Mouse (Mus musculus) urinary bladder, adult 2 months (tissue): ENCODE measurements around the gene Gamt. TPM values are rescaled to one million over a fixed set of nuclear protein-coding genes. Genes with fewer than 3 reads are reported as not detected.

Source experiments
- DNase-seq: peaks from one replicate; pipeline ENCODE4 v3.0.0; 2022; ENCODE audit warnings: low spot score
- polyA plus RNA-seq: library from polyadenylated mRNA; depleted of rRNA; stranded (reverse); fragments of >200 nt; gene quantifications from 2 replicates; pipeline ENCODE4 v1.2.3, GENCODE M21; 2012; rRNA removed

The Gamt gene
- 17.4 and 19.0 TPM in 2 replicates for polyA plus RNA-seq

DNA sequence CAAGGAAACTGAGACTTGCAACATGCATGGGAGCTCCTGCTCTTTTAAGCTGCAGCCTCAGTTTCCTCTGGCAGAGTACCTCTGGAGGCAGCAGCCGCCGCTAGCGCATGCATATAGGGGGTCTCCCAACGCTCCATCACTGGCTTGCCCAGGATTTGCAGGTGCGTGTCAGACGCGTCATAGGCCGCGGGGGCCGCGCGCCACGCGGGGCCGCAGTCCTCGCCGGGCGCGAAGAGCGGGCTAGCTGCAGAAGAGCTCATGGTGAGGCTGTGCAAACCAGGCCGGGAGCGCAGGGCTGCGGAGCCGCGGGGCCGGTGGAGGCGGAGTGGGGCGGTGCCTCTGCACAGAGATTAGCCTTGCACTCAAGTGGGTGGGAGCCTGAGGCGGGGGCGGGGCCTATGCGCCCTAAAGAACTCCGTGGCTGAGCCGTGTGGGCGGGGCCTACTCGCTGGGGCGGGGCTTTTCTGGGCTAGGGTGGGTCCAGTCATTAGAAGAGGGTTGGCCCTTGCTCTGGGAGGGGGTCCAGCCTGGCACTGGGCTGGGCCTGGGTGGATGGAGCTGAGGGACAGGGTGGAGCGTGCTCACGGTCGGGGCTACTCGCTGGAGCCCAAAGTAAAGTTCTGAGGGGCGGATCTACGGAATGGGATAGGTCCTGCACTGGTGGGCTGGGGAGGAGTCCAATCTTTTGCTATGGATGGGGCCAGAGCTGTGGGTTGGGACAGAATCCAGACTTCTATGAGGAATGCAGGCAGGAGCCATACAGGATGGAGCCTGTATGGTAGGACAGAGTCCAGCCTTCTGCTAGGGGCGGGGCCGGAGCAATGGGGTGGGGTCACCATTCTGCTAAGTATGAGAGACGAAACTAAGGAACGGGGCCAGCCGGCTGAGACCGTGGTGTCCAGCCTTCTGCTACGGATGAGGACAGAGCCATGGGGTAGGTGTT lies at the start of gene Gamt, which contains the start of gene Dazap1:
TSS of gene Gamt (minus strand) at position 371 of the 943 bp plus-strand sequence.
TSS of gene Dazap1 (plus strand) at position 845 of the 943 bp plus-strand sequence.
- peak; percentile 86 for DNase-seq

DNA sequence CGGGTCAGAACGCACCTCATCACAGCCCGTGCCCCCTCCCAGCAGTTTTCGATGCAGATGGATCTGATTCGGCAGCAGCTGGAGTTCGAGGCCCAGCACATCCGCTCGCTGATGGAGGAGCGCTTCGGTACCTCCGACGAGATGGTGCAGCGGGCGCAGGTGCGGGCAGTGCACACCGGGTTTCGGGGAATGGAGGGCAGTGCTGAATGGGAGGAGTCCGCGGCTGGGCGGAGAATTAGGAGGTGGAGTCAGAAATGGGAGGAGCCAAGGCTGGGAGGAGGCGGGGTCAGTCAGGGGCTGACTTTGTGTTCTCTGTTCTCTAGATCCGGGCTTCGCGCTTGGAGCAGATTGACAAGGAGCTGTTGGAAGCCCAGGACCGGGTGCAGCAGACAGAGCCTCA lies 44.0 kb upstream of the Gamt start:
- DNase-seq: no peak

DNA sequence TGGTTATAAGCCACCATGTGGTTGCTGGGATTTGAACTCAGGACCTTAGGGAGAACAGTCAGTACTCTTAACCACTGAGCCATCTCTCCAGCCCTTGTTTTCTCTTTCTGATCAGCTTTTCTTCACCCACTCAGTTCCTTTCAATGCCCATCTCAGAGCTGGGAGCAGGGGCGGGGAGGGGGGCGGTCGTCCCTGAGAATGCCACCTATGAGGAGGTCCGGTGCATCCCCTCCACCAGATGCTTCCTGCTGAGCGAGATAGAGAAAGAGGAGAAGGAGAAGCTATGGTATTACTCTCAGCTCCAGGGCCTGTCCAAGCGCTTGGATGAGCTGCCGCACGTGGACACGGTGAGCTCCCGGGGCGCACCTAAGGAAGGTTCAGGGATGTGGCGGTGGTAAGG lies 43.6 kb upstream of the Gamt start:
- no peak for DNase-seq

DNA sequence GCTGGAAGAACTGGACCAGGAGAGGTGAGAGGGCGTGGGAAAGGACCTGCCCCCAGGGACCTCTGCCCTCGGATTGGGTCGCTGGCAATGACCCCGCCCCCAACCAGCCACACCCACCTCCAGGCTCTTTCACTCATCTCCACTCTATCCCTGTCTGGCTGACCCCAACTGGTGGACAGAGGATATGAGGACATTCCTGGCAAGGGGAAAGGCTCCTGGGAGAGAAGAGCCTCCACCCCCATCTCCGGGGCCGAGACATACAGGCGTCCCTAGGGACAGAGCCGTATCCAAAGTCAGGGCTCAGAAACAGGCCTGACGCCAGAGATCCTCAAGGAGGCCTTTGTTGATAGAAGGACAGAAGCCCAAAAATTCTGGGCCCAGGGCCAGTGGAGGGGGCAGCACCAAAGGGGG lies 41.7 kb upstream of the Gamt start:
- DNase-seq: no peak

DNA sequence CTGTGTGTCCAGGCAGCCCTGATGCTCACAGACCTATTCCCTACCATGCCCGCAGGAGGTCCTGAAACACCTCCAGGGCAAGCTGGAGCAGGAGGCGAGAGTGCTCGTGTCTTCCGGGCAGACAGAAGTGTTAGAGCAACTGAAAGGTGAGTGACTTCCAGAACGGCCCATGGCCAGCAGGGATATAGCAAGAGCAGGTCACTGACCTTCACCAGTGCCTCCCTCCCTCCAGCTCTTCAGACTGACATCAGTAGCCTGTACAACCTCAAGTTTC lies 41.2 kb upstream of the Gamt start:
- DNase-seq: no peak

DNA sequence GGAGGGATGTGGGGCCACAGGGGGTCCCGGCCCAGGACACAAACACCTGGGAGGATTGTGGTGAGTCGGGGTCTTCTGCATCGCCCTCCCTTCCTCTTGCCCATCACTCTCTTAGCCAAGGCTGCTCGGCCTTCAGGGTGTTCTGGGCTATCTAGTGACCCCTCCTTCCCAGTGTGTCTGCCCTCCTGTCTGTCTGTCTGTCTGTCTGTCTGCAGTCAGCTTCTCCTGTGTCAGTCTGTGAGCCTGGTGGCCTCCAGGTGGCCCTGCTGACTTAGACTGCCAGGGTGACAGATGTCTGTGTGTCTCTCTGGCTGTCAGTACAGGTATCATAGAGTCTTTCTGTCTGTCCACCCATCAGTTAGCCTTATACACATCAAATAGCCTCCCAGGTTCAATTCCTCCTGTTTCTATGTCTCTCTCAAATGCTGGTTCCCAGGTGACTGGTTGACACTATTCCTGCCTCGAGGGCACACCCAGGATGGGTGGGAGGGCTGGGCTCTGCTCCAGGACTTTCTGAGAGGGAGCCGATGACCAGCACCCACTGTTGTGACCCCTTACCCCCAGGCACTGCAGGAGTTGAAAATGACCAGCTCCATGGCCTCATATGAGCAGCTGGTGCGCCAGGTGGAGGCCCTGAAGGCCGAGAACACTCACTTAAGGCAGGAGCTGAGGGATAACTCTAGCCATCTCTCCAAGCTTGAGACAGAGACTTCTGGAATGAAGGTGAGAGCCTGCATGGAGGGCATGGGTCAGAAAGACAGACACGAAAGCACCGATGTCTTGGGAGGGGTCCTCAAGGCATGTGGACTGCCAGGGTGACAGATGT lies 40.7 kb upstream of the Gamt start:
- no peak for DNase-seq

DNA sequence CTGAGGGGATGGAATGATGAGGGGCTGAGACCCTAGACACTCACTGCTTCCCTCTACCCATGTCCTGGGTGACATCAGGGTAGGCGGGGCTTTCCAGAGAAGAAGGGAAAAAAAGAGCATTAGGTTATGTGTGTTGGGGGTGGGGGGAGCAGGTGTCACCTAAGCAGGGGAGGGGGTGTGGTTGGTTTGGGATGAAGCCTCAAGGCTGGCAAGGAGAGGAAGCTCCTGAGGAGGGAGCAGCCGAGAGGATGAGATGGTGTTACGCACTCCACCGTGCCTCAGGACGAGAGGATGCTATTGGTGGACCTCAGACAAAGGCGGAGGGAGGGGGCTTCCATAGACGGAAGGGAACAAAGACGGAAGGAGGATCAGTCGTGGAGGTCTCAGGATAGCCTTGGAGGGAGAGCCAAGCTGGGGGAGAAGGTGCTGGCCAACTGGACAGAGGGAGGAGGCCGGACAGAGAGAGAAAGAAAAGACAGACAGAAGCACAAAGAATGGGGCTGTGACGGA lies 39.9 kb upstream of the Gamt start:
- no peak for DNase-seq

DNA sequence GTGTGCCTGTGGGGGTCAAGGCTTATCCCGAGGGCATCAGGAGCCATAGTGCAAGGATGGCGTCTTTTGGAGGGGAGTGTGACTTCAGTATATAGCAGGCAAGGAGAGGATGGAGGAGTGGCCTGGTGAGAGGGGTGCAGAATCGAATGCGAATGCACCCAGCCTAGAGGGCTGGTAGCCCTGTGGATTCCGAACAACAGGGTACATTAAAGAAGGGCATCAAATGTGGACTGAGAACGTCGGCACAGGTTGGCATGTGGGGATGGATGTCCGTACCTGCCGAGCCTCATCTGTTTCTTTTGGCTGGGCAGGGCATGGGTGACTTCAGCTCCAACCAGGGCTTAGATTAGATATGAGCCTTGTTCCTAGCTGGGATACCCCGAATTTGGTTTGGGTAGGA lies 39.0 kb upstream of the Gamt start:
- DNase-seq: no peak

DNA sequence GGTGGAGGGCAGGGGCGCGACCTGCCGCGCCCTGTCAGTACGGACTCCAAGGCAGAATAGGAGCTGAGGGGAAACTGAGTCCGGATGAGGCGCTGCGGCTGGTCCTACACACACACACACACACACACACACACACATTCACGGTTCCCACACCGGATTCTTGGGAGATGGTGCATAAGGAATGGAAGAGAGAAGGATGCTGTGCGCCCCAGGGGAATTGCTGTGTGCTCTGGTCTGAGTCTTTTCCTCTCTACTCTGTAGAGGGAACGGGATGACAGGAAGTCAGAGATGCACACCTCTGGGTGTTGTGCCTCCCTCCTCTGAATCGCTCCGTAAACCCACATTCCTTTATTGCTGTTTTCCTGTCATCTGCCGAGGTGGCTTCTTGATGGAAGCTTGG lies 38.5 kb upstream of the Gamt start:
- no peak for DNase-seq

DNA sequence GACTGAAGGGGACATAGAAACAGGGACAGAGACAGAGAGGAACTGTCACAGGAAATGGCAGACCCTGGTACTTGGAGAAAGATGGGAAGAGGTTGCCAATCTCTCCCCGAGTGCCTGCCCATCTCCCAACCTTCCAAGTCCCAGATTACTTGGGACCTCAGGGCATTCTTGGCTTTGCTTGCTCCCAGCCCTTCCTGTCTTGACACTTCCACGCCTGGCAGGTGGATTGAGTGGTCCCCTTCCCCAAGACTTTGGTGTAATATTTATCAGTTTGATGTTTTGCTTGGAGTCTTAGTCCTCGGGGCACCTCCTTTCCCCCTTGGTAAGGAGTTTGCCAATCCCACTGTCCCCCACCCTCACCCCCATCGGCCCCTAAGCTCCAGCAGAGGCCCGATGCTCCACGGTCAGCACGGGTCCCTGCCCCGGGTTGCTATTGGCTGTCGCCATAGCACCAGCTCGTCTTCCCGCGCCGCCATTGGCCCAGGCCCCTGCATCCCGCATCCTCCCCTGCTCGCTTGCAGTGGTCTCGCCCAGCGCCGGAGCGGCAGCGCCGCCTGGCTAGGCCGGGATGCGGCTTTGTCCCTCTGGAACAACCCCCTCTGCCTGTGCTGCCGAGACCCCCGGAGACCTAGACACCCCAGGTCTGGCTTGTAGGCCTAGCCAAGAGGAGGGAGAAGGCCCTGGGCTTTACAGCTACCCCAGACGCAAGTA lies 37.9 kb upstream of the Gamt start:
- DNase-seq: no peak

DNA sequence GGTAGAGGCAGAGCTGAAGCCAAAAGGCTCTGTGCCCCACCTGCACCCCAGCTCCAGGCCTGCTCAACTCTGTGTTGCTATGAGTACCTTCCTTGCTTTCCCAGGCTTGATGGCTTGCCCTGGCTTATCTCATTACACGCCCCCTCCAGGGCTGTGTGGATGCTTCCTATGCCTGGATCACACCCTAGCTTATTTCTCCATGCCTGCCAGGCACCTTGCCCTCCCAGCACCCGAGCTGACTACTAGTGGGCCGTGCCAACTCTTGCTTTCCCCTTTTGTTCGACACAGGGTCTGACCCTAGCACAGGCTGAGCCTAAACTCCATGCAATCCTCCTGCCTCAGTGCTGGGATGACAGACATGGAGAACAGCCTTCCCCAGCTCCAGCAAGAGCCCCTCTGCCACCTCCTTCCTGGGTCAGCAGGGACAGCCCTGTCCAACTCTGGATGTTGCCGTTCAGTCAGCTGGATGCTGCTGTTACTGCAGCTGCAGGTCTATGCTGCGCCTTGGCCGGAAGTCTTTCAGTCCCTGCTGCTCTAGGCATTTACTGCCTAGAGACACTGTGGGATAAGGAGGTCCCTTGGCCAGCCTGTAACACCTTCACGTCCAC lies 36.8 kb upstream of the Gamt start:
- DNase-seq: no peak

DNA sequence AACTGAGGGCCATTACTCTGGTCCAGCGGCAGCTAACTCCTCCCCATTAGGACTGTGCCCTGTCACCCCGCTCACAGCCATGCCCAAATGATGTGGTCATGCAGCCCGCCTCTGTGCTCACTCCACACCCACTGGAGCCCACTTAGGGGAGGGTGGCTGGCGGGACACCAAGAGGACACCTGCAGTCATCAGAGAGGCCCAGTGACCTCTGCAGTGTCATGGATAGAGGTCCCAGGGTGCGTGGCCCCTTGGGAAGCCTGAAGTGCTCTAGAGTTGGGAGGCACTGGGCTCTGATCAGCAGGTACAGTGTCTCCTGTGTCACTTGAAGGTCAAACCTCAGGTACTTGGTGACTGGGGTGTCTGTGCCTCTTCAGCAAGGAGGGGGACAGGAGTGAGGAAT lies 36.0 kb upstream of the Gamt start:
- no peak for DNase-seq

DNA sequence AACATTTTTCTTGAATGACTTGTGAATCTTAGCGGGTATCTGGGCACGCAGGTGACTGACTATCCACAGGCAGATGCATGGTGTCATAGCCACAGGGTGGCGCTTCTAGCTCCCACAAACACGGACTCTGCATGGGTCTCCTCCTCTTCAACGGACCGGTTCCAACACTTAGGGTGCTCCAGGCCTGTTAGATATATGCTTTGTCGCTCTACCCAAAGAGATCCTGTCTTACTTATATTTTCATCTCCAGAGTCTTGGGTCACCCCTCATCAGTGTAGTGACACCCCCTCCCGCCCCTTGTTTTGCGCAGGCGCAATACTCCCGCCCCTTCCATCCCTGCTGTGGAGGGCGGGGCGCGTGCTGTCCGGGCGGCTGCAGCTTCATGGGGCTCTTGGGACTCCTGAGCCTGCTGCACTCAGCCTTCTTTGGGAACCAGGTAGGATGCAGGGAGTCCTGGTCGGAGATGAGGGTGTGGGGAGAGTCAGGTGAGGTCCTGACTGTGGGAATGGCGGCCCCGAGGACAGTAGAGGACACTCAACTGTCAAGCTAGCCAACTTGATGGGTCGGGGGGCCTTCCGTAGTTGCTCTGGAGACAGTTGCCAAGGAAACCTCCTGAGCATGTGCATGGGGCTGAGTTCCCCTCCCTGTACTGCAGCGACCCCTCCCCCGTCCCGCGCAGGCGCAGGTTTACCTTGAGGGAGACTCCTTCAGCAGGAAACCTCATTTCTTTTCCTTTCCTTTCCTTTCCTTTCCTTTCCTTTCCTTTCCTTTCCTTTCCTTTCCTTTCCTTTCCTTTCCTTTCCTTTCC lies 35.0 kb upstream of the Gamt start, which contains the start of gene Apc2:
TSS of gene Apc2 (plus strand) at position 360 of the 808 bp plus-strand sequence.
- DNase-seq: peak; percentile 57

DNA sequence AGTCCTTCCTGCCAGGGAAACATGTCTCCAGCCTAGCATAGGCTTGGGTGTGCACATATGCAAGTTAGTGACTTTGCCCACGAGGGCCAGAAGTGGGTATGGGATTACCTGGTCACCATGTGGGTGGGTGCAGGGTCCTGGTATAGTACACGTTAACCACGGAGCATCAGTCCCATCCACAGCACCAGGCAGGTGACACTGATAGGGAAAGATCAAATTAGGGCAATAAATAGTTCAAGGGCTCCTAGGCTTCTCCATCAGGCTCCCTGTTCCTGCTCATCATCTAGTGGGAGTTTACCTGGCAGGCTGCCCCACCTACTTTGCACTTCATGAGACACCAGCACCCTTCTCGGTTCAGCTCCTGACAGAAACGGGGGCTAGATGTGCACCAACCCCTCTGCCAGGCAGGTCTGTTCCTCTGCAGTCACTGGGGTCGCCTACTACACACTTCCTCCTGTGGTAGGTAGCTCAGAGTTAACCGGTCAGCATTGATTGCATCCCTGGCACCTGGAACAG lies 34.0 kb upstream of the Gamt start:
- DNase-seq: no peak

DNA sequence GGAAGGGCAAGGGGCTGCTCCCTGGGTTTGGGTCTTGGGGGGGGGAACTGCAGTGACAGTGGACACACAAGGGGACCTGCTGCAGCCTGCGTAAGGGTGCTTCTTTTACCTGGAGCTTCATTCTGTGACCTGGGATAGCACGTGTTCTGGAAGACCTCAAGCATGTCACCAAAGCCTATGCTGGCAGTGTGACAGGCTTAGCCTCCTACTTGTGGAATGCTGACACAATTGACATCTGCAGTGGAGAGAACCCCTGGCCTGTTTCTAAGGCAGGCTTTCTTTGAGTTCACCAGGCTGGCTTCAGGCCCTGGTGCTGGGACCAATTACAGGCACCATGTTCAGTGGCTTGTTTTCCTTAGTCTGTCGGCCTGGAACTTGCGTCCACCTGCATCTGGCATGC lies 33.5 kb upstream of the Gamt start:
- no peak for DNase-seq

DNA sequence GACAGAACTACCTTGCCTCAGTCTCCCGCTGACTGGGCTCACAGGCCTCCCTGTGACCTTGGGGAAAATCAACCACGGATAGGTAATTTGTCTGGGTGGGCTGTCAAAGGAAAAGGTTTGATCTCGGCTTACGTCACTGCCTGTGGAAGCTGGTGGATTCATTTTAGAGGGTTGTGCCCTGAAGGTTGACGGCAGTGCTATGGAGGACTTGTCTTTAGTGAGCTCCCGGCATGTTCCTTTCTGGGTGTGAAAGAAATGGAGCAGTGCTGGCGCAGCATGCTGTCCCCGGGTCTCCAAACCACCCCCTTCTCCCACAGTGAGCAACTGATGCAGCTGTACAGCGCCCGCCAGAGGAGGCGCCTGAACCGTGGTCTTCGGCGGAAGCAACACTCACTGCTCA lies 32.5 kb upstream of the Gamt start:
- DNase-seq: no peak

DNA sequence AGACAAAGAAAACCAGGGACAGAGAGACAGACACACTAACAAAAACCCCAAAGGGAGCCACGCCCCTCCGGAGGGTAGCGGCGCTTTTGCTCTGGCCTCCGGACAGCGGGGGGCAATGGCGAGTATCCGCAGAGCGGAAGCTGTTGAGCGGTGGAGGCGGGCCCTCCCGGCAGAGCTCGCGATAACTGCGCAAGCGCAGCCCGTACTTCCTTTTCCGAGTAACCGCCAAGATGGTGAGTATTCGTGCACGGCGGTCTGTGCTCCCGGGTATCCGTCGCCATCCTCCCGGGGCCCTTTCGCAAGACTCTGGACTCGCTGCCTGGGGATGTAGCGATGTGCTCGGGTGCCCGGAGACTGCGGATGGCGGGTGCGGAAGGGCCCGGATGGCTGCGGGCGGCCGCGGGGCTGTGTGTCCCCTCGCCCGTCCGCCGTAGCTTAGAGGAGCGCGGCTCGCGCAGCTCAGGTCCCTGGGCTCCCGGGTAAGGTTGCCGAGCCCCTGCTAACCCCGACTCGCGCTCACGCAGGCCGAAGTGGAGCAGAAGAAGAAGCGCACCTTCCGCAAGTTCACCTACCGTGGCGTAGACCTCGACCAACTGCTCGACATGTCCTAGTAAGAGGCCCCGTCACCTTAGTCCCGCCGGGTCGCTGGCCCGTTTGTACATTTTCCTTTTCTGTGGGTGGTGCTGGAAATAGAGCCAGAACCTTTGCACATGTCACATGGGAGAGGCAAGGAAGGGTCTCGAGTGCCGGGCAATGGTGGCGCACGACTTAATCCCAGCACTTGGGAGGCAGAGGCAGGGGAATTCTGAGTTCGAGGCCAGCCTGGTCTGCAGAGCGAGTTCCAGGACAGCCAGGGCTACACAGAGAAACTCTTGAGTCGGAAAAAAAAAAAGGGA lies 31.7 kb upstream of the Gamt start, which contains the start of gene Rps15:
TSS of gene Rps15 (plus strand) at position 203 of the 896 bp plus-strand sequence.
- peak; percentile 88 for DNase-seq

DNA sequence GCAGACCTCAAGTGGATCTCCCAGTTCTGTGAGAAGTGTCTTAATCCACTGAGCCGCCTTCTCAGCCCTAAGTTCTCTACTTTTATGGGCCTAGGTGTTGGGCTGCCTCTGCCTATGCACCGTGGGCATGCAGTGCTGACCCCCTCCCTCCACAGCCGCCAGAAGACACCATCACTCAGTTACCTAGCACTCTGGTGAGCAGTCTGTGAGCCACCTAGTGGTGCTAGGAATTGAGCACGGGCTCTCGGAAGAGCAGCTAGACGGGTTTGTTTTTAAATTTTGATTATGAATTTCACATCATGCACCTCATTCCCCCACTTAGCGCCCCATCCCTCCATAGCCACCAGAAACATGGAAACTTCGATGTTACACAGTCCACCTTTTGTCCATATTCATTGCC lies 27.8 kb upstream of the Gamt start:
- no peak for DNase-seq

DNA sequence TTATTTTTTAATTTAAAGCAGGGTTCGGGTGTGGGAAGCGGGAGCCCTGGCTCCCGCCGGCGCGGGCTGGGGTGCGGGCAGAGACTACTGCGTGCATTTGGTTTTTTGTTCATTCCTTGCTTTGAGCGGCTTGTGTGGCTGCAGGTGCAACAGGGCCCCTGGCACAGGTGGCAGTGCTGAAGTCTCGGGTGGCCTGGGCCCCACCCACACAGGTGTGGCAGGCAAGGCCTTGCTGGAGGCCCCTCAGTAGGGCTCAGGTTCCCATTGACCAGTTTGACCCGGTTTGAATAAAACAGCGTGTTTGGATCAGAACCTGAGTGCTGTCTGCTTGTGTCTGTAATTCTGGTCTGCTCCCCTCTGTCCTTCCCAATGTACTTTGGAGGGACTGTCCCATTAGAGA lies 27.3 kb upstream of the Gamt start:
- no peak for DNase-seq
